Mouse (Mus musculus): ENCODE data around the gene Taf6l. TPM values are rescaled to one million over a fixed set of nuclear protein-coding genes. Genes with fewer than 3 reads are reported as not detected.
A peak's percentile ranks its signal among the peaks of the same experiment; 100 is the strongest.

The Taf6l gene
- polyA plus RNA-seq, 1 experiment from 2014 or later = 24.7 TPM

GRCm38 (mm10) chr19:8798264-8798946 lies 12.2 kb upstream of the Taf6l start, which contains the start of gene Polr2g:
Gene Polr2g (minus strand): TSS chr19:8798577.
- peak; percentile 93 for DNase-seq (ENCODE audit: low spot score)

- DNase-seq (ENCODE audit: low spot score) = no peak
Observed at GRCm38 (mm10) chr19:8790171-8790570, 4.0 kb upstream of the Taf6l start.

DNA sequence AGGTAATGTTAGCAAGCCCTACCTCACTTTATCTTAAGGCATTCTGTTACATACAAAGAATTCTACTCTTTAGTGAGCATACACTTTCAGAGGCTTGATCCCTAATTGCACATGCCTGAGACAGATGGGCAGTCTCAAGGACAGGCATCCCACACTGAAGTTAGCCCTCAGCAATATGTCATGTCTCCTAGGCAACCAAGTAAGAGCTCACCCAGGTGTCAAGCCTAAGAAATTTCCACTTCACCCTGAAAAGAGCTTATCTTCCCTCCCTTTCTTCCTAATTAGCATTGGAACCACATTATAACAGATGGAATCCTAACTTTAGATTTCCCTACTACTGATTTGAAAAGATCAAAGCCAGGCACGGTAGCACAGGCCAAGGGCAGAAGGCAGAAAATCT lies 3.0 kb upstream of the Taf6l start:
- DNase-seq (ENCODE audit: low spot score) = no peak

DNA sequence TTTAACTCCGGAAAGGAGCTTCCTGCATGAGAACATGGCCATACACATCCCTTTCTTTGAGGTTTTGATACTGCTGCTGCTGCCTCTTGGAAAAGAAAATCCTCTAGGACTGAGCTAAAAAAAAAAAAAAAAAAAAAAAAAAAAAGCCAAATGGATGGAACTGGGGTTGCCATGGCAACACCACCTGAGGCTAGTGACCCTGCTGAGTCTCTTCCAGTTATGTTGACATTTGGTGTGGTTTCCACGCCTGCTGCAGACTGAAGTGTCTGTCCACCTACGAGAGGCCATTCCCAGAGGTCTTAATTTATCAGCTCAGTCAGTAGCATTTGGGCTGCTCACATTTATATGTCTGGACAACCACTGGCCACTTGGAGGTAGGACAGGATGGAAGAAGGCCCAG lies 2.3 kb upstream of the Taf6l start:
- DNase-seq (ENCODE audit: low spot score) = no peak

DNA sequence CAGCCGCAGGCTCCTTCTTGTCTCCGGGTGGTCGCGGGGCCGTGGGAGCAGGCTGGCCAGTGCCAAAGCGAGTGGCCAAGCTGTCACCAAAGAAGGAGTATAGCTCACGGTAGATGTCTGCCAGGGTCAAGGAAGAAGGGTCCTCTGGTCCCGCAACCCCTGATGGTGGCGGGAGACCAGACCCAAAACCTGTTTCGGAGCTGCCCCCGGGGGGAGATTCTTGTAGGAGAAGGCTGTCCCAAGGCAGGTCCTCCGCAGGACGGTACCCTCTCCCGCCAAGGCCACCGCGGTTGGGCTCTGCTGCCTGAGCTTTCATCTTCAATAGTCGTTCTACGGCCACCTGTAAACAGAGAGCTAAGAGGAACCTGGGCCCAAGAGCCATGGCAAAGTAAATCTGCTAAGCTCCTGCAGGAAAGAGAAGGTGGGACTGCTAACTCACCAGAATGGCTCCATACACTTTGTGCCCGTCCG lies 11.2 kb downstream of the Taf6l start:
- no peak for DNase-seq (ENCODE audit: low spot score)

- DNase-seq (ENCODE audit: low spot score) = peak; percentile 96
Observed at GRCm38 (mm10) chr19:8774086-8774835, 12.0 kb downstream of the Taf6l start, which contains the start of gene Tmem179b. Gene Tmem179b (minus strand): TSS chr19:8774467.

DNA sequence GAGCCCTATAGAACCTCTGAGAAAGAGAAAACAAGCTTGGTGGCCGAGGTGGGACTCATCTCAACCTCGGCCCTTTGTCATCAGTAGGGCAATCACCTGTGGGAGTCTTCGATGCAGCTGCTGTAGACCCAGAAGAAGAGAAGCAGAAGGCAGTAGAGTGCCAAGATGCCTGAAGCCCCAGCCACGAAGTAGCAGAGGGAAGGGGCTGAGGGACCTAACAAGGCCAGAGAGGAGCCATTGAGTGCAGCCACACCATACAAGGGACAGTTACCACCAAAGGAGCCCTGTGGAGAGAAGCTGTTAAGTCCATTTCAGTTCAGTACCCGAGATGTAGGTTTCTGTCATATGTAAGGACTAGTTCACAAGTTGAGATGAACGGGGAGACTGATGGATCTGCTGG lies 12.8 kb downstream of the Taf6l start:
- no peak for DNase-seq (ENCODE audit: low spot score)

- DNase-seq (ENCODE audit: low spot score) = no peak
Observed at GRCm38 (mm10) chr19:8772996-8773395, 13.2 kb downstream of the Taf6l start.

- peak; percentile 85 for DNase-seq (ENCODE audit: low spot score)
Observed at GRCm38 (mm10) chr19:8770567-8771270, 15.5 kb downstream of the Taf6l start, which contains the start of gene Tmem223. Gene Tmem223 (plus strand): TSS chr19:8770996.

GRCm38 (mm10) chr19:8765562-8765961 lies 20.7 kb downstream of the Taf6l start:
- DNase-seq (ENCODE audit: low spot score) = no peak

- no peak for DNase-seq (ENCODE audit: low spot score)
Observed at GRCm38 (mm10) chr19:8763276-8763675, 22.9 kb downstream of the Taf6l start.

- DNase-seq (ENCODE audit: low spot score) = no peak
Observed at GRCm38 (mm10) chr19:8760757-8761156, 25.5 kb downstream of the Taf6l start.

GRCm38 (mm10) chr19:8758899-8759298 lies 27.3 kb downstream of the Taf6l start:
- DNase-seq (ENCODE audit: low spot score) = no peak

DNA sequence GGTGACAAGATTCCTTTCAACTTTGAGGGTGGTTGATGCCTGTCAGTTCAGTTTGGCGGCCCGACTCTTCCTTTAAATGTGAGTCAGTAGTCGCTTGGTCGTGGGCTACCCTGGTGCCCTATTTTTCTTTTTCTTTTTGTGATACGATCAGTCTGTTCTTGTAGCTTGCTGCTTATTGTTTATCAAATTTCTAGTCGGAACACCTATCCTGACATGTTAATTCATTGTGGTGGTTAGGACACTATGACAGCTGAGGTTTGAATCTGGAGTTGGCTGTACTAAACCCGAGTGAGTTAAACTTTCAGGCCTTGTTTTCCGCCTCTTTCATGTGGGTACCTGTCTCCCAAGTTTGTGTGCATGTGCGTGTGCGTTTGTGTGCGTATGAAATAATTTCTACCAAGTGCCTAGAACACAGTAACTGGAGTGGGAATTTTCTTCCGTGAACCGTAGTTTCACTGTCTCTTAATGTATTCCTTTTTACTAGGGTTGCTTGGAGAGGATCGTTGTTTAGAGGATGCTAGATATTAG lies 28.7 kb downstream of the Taf6l start:
- DNase-seq (ENCODE audit: low spot score) = peak; percentile 65

GRCm38 (mm10) chr19:8756635-8757387 lies 29.4 kb downstream of the Taf6l start, which contains the start of gene Nxf1:
Gene Nxf1 (plus strand): TSS chr19:8757073.
- DNase-seq (ENCODE audit: low spot score) = peak; percentile 95

- no peak for DNase-seq (ENCODE audit: low spot score)
Observed at GRCm38 (mm10) chr19:8755652-8756051, 30.6 kb downstream of the Taf6l start.

DNA sequence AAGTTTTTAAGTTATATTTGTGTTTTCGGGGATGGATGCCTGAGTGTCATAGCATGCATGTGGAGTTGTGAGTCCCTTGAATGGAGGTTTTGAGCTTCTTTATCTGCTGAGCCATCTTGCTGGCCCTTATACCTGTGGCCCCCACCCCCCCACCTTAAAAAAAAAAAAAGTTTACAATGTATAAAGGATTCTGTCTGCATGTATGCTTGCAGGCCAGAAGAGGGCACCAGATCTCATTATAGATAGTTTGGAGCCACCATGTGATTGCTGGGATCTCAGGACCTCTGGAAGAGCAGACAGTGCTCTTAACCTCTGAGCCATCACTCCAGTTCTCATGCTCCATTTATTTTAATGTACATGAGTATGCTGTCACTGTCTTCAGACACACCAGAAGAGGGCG lies 38.8 kb downstream of the Taf6l start:
- no peak for DNase-seq (ENCODE audit: low spot score)

DNA sequence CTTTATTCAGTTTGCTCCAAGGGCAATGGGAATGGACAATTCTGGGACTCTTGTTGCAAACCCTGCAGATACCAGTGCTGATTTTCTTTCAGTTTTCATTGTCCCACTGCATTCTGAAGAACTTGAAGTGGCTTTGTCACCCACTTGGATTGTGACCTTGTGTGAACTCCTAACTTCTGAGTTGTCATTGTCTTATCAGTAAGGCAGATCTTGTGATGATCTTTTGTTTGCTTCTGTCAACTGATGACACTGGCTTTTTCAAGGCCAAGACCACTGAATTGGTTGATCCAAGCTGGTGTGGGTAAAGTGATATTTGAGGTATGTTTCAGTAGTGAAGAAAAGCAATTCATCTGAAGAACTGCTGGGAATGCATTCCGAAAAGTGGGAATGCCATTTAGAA lies 40.8 kb downstream of the Taf6l start:
- no peak for DNase-seq (ENCODE audit: low spot score)

DNA sequence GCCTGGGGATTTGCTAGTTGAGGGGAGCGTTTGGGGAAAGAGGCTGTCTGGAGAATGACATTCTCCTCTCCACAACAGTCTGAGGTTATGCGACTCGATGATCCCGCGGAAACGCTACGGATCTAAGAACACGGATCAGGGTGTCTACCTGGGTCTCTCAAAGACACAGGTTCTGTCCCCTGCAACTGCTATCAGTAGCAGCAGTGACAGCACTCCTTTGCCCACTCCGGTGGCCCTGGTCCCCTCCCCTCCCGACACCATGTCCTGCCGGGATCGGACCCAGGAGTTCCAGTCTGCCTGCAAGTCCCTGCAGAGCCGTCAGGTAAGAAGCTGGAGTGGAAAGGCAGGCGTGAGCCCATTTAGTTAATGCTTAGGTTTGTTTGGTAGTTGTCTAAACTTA lies 44.0 kb downstream of the Taf6l start:
- DNase-seq (ENCODE audit: low spot score) = no peak

- DNase-seq (ENCODE audit: low spot score) = peak; percentile 98
Observed at GRCm38 (mm10) chr19:8741243-8741869, 44.9 kb downstream of the Taf6l start, which contains the start of gene Stx5a. Gene Stx5a (plus strand): TSS chr19:8741413.
